Mouse (Mus musculus): ENCODE measurements around the gene Lmln.
"Not testable (repeated sequence)": the region's sequence is repeated elsewhere in the genome, so short reads cannot be mapped to it uniquely, and the experiment has no call there.

Lmln gene

DNA sequence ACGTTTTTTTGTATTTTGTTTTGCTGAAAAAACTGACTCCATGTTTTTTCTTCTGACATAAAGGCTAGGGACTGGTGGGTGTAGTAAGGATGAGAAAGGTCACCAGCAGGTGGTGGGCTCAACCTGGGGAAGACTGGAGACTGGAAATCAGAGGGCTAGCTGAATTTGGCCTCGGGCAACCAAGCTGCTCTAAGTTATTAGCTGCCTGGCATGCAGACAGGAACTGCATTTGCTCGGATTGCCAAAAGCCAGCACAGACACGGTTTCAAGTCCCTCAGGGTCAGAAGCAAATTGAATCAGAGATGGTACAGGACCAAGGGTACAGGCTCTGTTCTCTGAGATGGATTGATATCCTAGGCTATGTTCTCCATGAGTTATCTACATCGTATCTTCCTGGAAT lies 110.8 kb downstream of the Lmln start:
- intact Hi-C loops (cut with DNase I) = no loop called here

DNA sequence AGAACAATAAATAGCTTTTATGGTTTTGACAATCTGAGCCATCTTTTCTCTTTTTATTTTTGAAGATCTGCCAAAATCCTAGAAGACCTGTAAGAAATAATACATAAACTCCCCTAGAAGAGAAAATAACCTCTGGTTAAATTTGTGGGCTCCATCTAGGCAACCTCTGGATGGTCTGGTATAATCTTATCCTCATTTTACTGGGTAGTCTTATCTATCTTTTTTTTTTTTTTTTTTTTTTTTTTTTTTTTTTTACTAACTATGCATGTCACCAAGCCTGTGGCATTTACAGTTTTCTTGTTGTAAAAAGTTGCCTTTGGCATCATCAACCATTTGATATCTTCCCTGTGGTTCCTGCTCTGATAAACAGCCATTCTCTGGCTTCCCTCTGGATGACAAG lies 112.4 kb downstream of the Lmln start:
- intact Hi-C loops (cut with DNase I) = no loop called here

DNA sequence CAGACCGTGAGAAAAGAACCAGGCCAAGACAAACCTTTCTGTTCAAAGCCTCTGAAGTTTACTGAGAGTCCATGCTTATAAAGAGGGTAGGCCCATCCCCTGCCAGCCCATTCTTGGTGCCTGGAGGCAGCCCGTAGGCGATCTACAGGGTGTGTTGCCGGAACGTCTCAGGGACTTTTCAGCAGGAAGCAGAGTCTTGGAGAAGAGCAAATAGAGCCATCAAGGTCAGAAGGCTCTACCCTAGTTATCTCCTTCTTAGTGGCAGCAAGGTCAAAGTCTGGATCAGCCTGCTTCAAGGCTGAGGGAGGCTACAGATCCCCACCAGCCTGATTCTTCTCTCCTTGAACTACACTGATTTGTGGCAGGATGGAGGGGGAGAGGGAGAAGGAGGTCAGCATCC lies 114.5 kb downstream of the Lmln start:
- intact Hi-C loops (cut with DNase I) = not testable (repeated sequence)

Small RNA genes lying within 50 kb of the gene (microRNA-seq; reads per million reads assigned to microRNA genes)
- gene Gm22231 (0 reads per million in 2 experiments), gene Mir1947 (14.9 to 15.8 reads per million in 2 experiments)
